Mouse (Mus musculus): Measurements from ENCODE around the gene Tmem40. TPM values are rescaled to one million over a fixed set of nuclear protein-coding genes. Genes with fewer than 3 reads are reported as not detected.

Tmem40 gene
- polyA plus RNA-seq, 1 experiment from 2014 or later = 1.6 TPM

- 86% methylated on average over 10 of the region's 10 CpGs for WGBS
These were observed 28.8 kb upstream of the Tmem40 start for GRCm38 (mm10) chr6:115791016-115791415.

DNA sequence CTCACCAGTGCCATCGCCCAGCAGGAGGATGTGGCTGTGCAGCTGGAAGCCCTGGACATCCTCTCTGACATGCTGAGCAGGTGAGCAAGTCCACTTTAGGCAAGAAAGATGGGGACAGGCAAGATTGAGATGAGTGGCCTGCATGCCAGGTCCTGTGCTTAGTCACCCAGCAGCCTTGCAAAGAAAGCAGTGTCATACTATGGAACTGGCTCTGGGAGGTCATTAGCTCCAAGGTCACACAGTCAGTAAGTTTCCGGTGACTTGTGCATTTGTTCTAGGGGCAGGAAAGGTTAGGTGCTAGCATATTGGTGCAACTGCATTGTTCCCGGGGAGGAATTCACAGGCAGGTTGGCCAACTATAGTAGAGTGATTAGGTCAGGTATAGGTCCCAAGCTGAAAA is 20.6 kb upstream of the Tmem40 start:
- peaks cover 98% of the 10 kb centered on the region for H3K36me3 ChIP-seq (replicated peaks)
- WGBS = 92% methylated on average over 3 of the region's 3 CpGs
- no peak for DNase-seq (ENCODE audit: low spot score)
- H3K27me3 ChIP-seq (replicated peaks; ENCODE audit: low read depth, poor library complexity, severe bottlenecking) = no peaks in the 10 kb centered on the region
- no peak overlapping the region for H3K4me3 ChIP-seq
- no peak overlapping the region for H3K27ac ChIP-seq (replicated peaks)
- H3K4me1 ChIP-seq = no peaks in the 10 kb centered on the region
- H3K9me3 ChIP-seq = no peaks in the 10 kb centered on the region

More at GRCm38 (mm10) chr6:115791016-115791415, 28.8 kb upstream of the Tmem40 start:
- no peak overlapping the region for H3K4me3 ChIP-seq
- no peaks in the 10 kb centered on the region for H3K27me3 ChIP-seq (replicated peaks; ENCODE audit: low read depth, poor library complexity, severe bottlenecking)
- H3K9me3 ChIP-seq = no peaks in the 10 kb centered on the region
- no peak for DNase-seq (ENCODE audit: low spot score)
- H3K36me3 ChIP-seq (replicated peaks) = peaks cover 100% of the 10 kb centered on the region
- H3K4me1 ChIP-seq = no peaks in the 10 kb centered on the region
- no peak overlapping the region for H3K27ac ChIP-seq (replicated peaks)

DNA sequence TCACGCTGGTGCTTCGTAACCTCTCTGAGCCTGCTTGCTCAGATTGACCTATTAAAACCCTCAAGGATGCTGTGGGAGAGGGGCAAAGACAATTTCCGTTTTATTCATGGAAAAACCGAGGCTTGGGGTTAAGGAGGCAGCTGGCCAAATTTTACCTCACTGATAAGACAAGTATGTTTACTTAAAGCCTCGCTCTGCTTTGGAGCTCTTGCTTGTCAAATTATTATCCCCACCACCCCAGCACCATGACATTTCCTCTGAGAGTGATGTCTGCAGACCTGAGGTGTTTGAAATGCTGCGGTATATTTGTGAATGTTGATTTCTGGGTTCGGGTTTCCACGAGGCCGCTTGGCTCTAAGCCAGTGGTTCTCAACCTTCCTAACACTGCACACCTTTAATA is 14.2 kb upstream of the Tmem40 start:
- H3K4me1 ChIP-seq = peaks cover 31% of the 10 kb centered on the region
- H3K27ac ChIP-seq (replicated peaks) = no peak overlapping the region; the same call in 1 of the 2 replicates
- H3K9me3 ChIP-seq = no peaks in the 10 kb centered on the region
- H3K27me3 ChIP-seq (replicated peaks; ENCODE audit: low read depth, poor library complexity, severe bottlenecking) = no peaks in the 10 kb centered on the region
- peak overlapping the region; percentile 92 for H3K4me3 ChIP-seq
- DNase-seq (ENCODE audit: low spot score) = no peak
- peaks cover 46% of the 10 kb centered on the region for H3K36me3 ChIP-seq (replicated peaks)
- WGBS = 78% methylated on average over 9 of the region's 9 CpGs

DNA sequence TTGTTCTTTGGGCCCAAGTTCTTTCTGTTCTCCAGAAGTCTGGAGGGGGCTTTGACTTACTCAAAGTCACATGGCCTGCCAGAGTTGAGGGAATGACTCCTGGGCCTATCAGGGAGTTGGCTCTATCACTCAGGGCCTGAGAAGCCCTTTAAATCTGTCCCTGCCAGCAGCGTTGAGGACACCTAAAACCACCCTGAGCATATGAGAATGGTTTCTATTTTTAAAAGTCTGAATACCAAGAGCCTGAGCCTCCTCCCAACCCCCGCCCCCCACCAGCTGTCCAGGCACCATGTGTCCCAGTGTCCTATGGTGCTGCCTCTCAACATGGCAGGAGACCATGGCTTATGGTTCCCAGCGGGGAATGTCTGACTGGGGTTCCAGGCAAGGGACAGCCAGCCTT is 13.6 kb upstream of the Tmem40 start:
- peaks cover 31% of the 10 kb centered on the region for H3K4me1 ChIP-seq
- WGBS = 61% methylated on average over 3 of the region's 3 CpGs
- H3K9me3 ChIP-seq = no peaks in the 10 kb centered on the region
- H3K4me3 ChIP-seq = peak overlapping the region; percentile 92
- DNase-seq (ENCODE audit: low spot score) = no peak
- peak overlapping the region; percentile 98 for H3K27ac ChIP-seq (replicated peaks)
- H3K27me3 ChIP-seq (replicated peaks; ENCODE audit: low read depth, poor library complexity, severe bottlenecking) = no peaks in the 10 kb centered on the region
- peaks cover 41% of the 10 kb centered on the region for H3K36me3 ChIP-seq (replicated peaks)

GRCm38 (mm10) chr6:115774501-115774921 is 12.3 kb upstream of the Tmem40 start, which contains the start of gene Cand2:
Cand2 (plus strand) TSS chr6:115774538.
- H3K27me3 ChIP-seq (replicated peaks; ENCODE audit: low read depth, poor library complexity, severe bottlenecking) = no peaks in the 10 kb centered on the region
- DNase-seq (ENCODE audit: low spot score) = peak; percentile 90
- peaks cover 27% of the 10 kb centered on the region for H3K36me3 ChIP-seq (replicated peaks)
- peak within 1 kb of the TSS; percentile 98 for H3K27ac ChIP-seq (replicated peaks)
- peaks cover 31% of the 10 kb centered on the region for H3K4me1 ChIP-seq
- WGBS = 0% methylated on average over 28 of the region's 28 CpGs
- no peaks in the 10 kb centered on the region for H3K9me3 ChIP-seq
- peak within 1 kb of the TSS; percentile 92 for H3K4me3 ChIP-seq

DNA sequence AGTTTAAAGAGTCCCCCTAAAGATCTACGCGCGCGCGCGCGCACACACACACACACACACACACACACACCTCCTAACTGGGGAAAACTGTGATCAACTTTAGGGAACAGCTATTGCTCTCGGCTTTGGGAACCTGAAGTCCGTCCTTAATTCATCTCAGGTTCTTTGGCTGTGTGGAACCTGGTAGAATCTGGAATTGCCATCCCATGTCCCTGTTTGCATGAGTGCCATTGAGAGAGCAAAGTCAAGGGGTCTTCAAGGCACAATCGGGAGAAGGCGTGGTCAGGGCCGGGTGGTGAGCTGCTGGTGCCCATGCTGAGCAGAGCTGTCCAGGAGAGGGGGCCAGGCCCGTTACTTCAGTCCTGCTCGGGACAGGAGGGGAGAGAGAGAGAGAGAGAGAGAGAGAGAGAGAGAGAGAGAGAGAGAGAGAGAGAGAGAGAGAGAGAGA is 11.8 kb upstream of the Tmem40 start:
- H3K4me1 ChIP-seq = peaks cover 31% of the 10 kb centered on the region
- WGBS = 1% methylated on average over 14 of the region's 14 CpGs
- DNase-seq (ENCODE audit: low spot score) = peak; percentile 86
- no peaks in the 10 kb centered on the region for H3K27me3 ChIP-seq (replicated peaks; ENCODE audit: low read depth, poor library complexity, severe bottlenecking)
- no peaks in the 10 kb centered on the region for H3K9me3 ChIP-seq
- peaks cover 22% of the 10 kb centered on the region for H3K36me3 ChIP-seq (replicated peaks)
- peak overlapping the region; percentile 98 for H3K27ac ChIP-seq (replicated peaks)
- H3K4me3 ChIP-seq = peak overlapping the region; percentile 92

DNA sequence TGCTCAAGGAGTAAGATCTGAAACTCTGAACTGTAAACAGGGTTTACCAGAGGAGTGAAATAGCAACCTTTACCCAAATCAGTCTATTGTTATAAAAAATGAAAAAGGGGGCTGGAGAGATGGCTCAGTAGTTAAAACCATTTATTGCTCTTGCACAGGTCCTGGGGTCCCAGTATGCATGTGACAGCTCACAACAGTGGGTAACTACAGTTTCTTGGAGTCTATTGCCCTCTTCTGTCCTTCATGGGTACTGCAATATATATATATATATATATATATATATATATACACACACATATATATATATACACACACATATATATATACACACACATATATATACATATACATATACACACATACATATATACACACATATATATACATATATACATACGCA is 10.4 kb upstream of the Tmem40 start:
- Histone ChIP-seq H3K36me3 (replicated peaks) (peaks cover 11% of the 10 kb centered on the region), H3K4me1 (peaks cover 36% of the 10 kb centered on the region), H3K27me3 (replicated peaks; ENCODE audit: low read depth, poor library complexity, severe bottlenecking) (no peaks in the 10 kb centered on the region), H3K9me3 (no peaks in the 10 kb centered on the region), H3K4me3 (no peak overlapping the region), H3K27ac (replicated peaks) (no peak overlapping the region)
- DNase-seq (ENCODE audit: low spot score) = no peak
- 83% methylated on average over 1 of the region's 1 CpGs for WGBS

DNA sequence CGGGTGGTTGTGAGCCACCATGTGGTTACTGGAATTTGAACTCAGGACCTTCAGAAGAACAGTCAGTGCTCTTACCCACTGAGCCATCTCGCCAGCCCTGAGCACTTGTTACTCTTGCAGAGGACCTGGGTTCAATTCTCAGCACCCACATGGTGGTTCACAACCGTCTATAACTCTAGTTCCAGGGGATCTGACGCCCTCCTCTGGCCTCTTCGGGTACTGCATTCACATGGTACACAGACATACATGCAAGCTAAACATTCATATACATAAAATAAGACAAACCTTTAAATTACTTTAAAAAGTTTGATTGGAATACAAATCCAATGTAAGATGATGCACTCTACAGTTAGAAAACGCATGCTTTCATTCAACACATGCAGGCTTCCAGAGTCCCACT is 10.0 kb upstream of the Tmem40 start:
- H3K9me3 ChIP-seq = no peaks in the 10 kb centered on the region
- peaks cover 6% of the 10 kb centered on the region for H3K36me3 ChIP-seq (replicated peaks)
- no peaks in the 10 kb centered on the region for H3K27me3 ChIP-seq (replicated peaks; ENCODE audit: low read depth, poor library complexity, severe bottlenecking)
- H3K27ac ChIP-seq (replicated peaks) = no peak overlapping the region
- WGBS = 80% methylated on average over 6 of the region's 6 CpGs
- H3K4me3 ChIP-seq = no peak overlapping the region
- H3K4me1 ChIP-seq = peaks cover 39% of the 10 kb centered on the region
- no peak for DNase-seq (ENCODE audit: low spot score)

DNA sequence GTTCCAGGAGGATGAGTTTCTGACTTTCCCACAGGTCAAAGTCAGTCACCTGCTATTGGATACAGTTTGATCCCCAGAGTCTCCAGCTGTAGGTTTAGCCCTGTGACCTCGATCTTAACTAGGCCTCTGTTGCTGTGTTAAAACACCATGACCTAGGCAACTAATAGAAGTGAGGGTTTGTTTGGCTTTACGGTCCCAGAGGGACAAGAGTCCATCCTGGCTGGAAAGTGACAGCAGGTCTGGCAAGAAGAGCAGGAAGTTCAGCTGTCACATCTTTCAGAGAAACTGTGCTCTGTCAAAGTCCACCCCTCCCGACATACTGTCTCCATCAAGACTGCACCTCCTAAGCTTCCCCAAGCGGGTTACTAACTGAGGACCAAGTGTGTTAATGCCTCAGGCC is 8.6 kb upstream of the Tmem40 start:
- H3K4me1 ChIP-seq = peaks cover 26% of the 10 kb centered on the region
- no peaks in the 10 kb centered on the region for H3K27me3 ChIP-seq (replicated peaks; ENCODE audit: low read depth, poor library complexity, severe bottlenecking)
- no peak overlapping the region for H3K27ac ChIP-seq (replicated peaks)
- H3K4me3 ChIP-seq = no peak overlapping the region
- H3K36me3 ChIP-seq (replicated peaks) = no peaks in the 10 kb centered on the region
- H3K9me3 ChIP-seq = no peaks in the 10 kb centered on the region
- 75% methylated on average over 4 of the region's 4 CpGs for WGBS
- no peak for DNase-seq (ENCODE audit: low spot score)

DNA sequence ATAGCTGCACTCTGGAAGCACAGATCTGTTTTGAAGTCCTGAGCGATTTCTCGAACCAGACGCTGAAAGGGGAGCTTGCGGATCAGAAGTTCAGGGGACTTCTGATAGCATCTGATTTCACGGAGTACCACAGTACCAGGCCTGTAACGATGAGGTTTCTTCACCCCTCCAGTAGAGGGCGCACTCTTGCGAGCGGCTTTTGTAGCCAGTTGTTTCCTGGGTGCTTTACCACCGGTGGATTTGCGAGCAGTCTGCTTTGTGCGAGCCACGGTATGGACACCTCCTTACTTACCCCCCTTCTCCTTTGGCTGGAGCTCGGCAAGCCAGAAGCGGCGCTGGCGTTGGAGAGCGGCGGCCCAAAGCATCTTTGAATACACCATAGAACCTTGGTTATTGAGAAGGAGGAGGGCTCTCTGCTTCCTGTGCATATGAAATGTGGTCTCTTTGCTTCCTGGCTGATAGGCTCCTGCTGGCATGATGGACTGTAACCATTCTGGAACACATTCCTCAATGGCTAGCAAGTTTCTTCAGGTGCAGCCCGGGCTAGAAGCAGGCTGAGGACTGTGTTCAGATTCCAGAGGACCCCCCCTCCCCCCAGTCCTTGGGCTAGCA is 8.0 kb upstream of the Tmem40 start:
- Histone ChIP-seq H3K4me1 (peaks cover 21% of the 10 kb centered on the region), H3K36me3 (replicated peaks) (no peaks in the 10 kb centered on the region), H3K9me3 (no peaks in the 10 kb centered on the region), H3K27ac (replicated peaks) (no peak overlapping the region), H3K4me3 (no peak overlapping the region), H3K27me3 (replicated peaks; ENCODE audit: low read depth, poor library complexity, severe bottlenecking) (no peaks in the 10 kb centered on the region)
- 85% methylated on average over 20 of the region's 20 CpGs for WGBS
- DNase-seq (ENCODE audit: low spot score) = no peak

- Histone ChIP-seq H3K27me3 (replicated peaks; ENCODE audit: low read depth, poor library complexity, severe bottlenecking) (no peaks in the 10 kb centered on the region), H3K27ac (replicated peaks) (peak overlapping the region; percentile 48; the same call in 1 of the 2 replicates), H3K9me3 (no peaks in the 10 kb centered on the region), H3K4me1 (peaks cover 28% of the 10 kb centered on the region), H3K36me3 (replicated peaks) (no peaks in the 10 kb centered on the region), H3K4me3 (no peak overlapping the region)
- WGBS = 76% methylated on average over 4 of the region's 4 CpGs
- no peak for DNase-seq (ENCODE audit: low spot score)
These were observed 6.0 kb upstream of the Tmem40 start for GRCm38 (mm10) chr6:115768207-115768606.

- H3K4me1 ChIP-seq = peaks cover 37% of the 10 kb centered on the region
- no peaks in the 10 kb centered on the region for H3K36me3 ChIP-seq (replicated peaks)
- H3K27me3 ChIP-seq (replicated peaks; ENCODE audit: low read depth, poor library complexity, severe bottlenecking) = no peaks in the 10 kb centered on the region
- peak overlapping the region; percentile 51; the same call in 1 of the 2 replicates for H3K27ac ChIP-seq (replicated peaks)
- 44% methylated on average over 9 of the region's 9 CpGs for WGBS
- no peak overlapping the region for H3K4me3 ChIP-seq
- H3K9me3 ChIP-seq = no peaks in the 10 kb centered on the region
- DNase-seq (ENCODE audit: low spot score) = no peak
These were observed 5.1 kb upstream of the Tmem40 start for GRCm38 (mm10) chr6:115767357-115767756.

GRCm38 (mm10) chr6:115764179-115764578 is 2.0 kb upstream of the Tmem40 start:
- Histone ChIP-seq H3K27ac (replicated peaks) (peak overlapping the region; percentile 90), H3K27me3 (replicated peaks; ENCODE audit: low read depth, poor library complexity, severe bottlenecking) (no peaks in the 10 kb centered on the region), H3K36me3 (replicated peaks) (no peaks in the 10 kb centered on the region), H3K4me1 (peaks cover 59% of the 10 kb centered on the region), H3K9me3 (0 out of 2 replicates have a peak, but pooled peaks cover 2% of the 10 kb centered on the region), H3K4me3 (peak overlapping the region; percentile 31)
- DNase-seq (ENCODE audit: low spot score) = peak; percentile 88
- 9% methylated on average over 7 of the region's 7 CpGs for whole genome bisulfite sequencing
